Mouse (Mus musculus) forebrain, postnatal 0 days (tissue): ENCODE measurements at regions not wholly inside any gene's neighbourhood (a gene's known extent, or its start where the extent isn't known, plus 50 kb on each side); places are given as distances from the start of the nearest gene placed in this dataset.

ENCODE experiments used
- ATAC-seq: fragments of 200-750 bp; cut with Nextera tagmentation; 2 replicates; pipeline ENCODE4 v1.8.0; 2017; ENCODE audit warnings: mild to moderate bottlenecking, moderate library complexity
- DNase-seq: peaks from one replicate; pipeline ENCODE4 v3.0.0-alpha.2; 2015
- H3K27ac ChIP-seq: fragments of 300-500 bp; sonication (generic); 2 replicates; pipeline ENCODE4 v1.5.1; 2014; ENCODE audit warnings: low read depth, mild to moderate bottlenecking, antibody characterized with exemption, low read length, moderate library complexity, mixed read lengths
- H3K27me3 ChIP-seq: fragments of 300-500 bp; sonication (generic); 2 replicates; pipeline ENCODE4 v1.6.1; 2014; ENCODE audit warnings: mild to moderate bottlenecking, low read length, mixed read lengths; ENCODE audit not compliant: insufficient read depth
- H3K36me3 ChIP-seq: fragments of 300-500 bp; sonication (generic); 2 replicates; pipeline ENCODE4 v1.6.1; 2014; ENCODE audit warnings: mild to moderate bottlenecking, moderate library complexity; ENCODE audit not compliant: insufficient read depth
- H3K4me1 ChIP-seq: fragments of 300-500 bp; sonication (generic); 2 replicates; pipeline ENCODE4 v1.6.1; 2014; ENCODE audit warnings: antibody characterized with exemption; ENCODE audit not compliant: insufficient read depth
- H3K4me2 ChIP-seq: fragments of 300-500 bp; sonication (generic); 2 replicates; pipeline ENCODE4 v1.6.1; 2014; ENCODE audit warnings: low read depth, mild to moderate bottlenecking, moderate library complexity
- H3K4me3 ChIP-seq: fragments of 300-500 bp; sonication (generic); 2 replicates; pipeline ENCODE4 v1.5.1; 2014; ENCODE audit warnings: low read depth, low read length, mixed read lengths
- H3K9ac ChIP-seq: fragments of 300-500 bp; sonication (generic); 2 replicates; pipeline ENCODE4 v1.6.1; 2014; ENCODE audit warnings: mild to moderate bottlenecking
- H3K9me3 ChIP-seq: fragments of 300-500 bp; sonication (generic); 2 replicates; pipeline ENCODE4 v1.6.1; 2016; ENCODE audit warnings: low read length
- CTCF ChIP-seq: sonication (generic); IDR thresholded peaks from 2 replicates; pipeline ENCODE4 v1.5.1; 2016; ENCODE audit warnings: antibody characterized with exemption, control low read depth, low read depth
- WGBS: fragments of 180-500 bp; shearing (Covaris S2); extraction: QIAGEN DNeasy Blood & Tissue Kit; methylation state at CpG from one replicate; pipeline ENCODE4 v1.1.7; 2014; 5-methylcytosine and 5-hydroxymethylcytosine counted together

- DNase-seq (no peak), ATAC-seq (no peak)
- Histone ChIP-seq H3K9ac (no peak overlapping the region), H3K4me3 (no peak overlapping the region), H3K27me3 (no peaks in the 10 kb centered on the region), H3K4me1 (no peaks in the 10 kb centered on the region), H3K27ac (no peak overlapping the region), H3K36me3 (no peaks in the 10 kb centered on the region), H3K9me3 (no peaks in the 10 kb centered on the region), H3K4me2 (no peak overlapping the region)
- 61% methylated on average over 8 of the region's 8 CpGs for WGBS
- TF ChIP-seq CTCF = no peak
Measured at GRCm38 (mm10) chr3:121864734-121865445, 49.8 kb upstream of the Abcd3 start.
